Mouse (Mus musculus) lung, embryonic 14.5 days (tissue): Measurements from ENCODE around the gene Gm28230. TPM values are rescaled to one million over a fixed set of nuclear protein-coding genes. Genes with fewer than 3 reads are reported as not detected.

Experiments used
- ATAC-seq: fragments of 200-750 bp; cut with Nextera tagmentation; 2 replicates; pipeline ENCODE4 v1.8.0; 2017; ENCODE audit warnings: mild to moderate bottlenecking, moderate TSS enrichment, moderate library complexity; ENCODE audit not compliant: insufficient read depth
- DNase-seq: peaks from one replicate; pipeline ENCODE4 v3.0.0-alpha.2; 2015
- H3K27ac ChIP-seq: fragments of 300-500 bp; sonication (generic); 2 replicates; pipeline ENCODE4 v1.5.1; 2014; ENCODE audit warnings: low read depth, mild to moderate bottlenecking, moderate library complexity
- H3K27me3 ChIP-seq: fragments of 300-500 bp; sonication (generic); 2 replicates; pipeline ENCODE4 v1.6.1; 2014; ENCODE audit warnings: low read length, control low read depth; ENCODE audit not compliant: insufficient read depth
- H3K36me3 ChIP-seq: fragments of 300-500 bp; sonication (generic); 2 replicates; pipeline ENCODE4 v1.6.1; 2014; ENCODE audit warnings: control low read depth; ENCODE audit not compliant: insufficient read depth
- H3K4me1 ChIP-seq: fragments of 300-500 bp; sonication (generic); 2 replicates; pipeline ENCODE4 v1.6.1; 2014; ENCODE audit warnings: antibody characterized with exemption, control low read depth; ENCODE audit not compliant: insufficient read depth
- H3K4me2 ChIP-seq: fragments of 300-500 bp; sonication (generic); 2 replicates; pipeline ENCODE4 v1.6.1; 2014; ENCODE audit warnings: mild to moderate bottlenecking
- H3K4me3 ChIP-seq: fragments of 300-500 bp; sonication (generic); 2 replicates; pipeline ENCODE4 v1.5.1; 2014; ENCODE audit warnings: low read depth, low read length
- H3K9ac ChIP-seq: fragments of 300-500 bp; sonication (generic); 2 replicates; pipeline ENCODE4 v1.6.1; 2014
- H3K9me3 ChIP-seq: fragments of 300-500 bp; sonication (generic); 2 replicates; pipeline ENCODE4 v1.6.1; 2016; ENCODE audit warnings: low read depth, low read length, control low read depth
- CTCF ChIP-seq: IDR thresholded peaks from 2 replicates; pipeline ENCODE4 v1.5.1; 2016; ENCODE audit warnings: antibody characterized with exemption, low read depth
- WGBS: fragments of 180-500 bp; shearing (Covaris S2); extraction: QIAGEN DNeasy Blood & Tissue Kit; methylation state at CpG from one replicate; pipeline ENCODE4 v1.1.7; 2014; 5-methylcytosine and 5-hydroxymethylcytosine counted together
- polyA plus RNA-seq: library from polyadenylated mRNA; unstranded; fragments of >200 nt; fragmentation: Nextera tagmentation; extraction: Ambion mirVana; gene quantifications from 2 replicates; pipeline ENCODE4 v1.2.1, GENCODE M21; 2014

The Gm28230 gene
- polyA plus RNA-seq, 1 experiment from 2014 or later: not detected

DNA sequence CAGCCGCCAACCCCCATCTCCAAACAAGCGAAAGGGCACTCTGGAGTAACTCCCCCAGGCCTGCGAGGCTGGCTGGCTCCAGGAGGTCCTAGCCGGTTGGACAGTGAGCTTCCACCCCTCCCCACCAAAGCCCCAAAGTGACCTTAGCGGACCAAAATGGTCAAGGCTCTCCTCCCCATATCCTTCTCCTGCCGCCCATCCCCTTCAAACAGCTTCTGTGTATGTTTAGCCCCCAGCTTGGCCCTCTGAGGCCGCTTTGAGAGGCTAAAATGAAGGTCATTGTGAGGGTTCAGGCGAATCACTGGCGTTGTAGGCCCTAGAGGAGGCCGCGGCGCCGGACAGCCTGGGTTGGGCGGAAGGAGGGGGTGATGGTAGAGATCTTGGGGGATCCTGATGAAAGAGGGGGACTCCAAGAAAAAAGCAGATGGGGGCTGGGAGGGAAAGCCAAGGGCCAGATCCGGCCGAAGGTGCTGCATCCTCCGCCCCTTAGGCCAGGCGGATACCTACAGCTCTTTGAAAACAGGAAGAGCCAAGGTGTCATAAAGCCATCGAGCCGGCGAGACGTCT is 25.9 kb upstream of the Gm28230 start:
- Histone ChIP-seq H3K27me3 (peaks cover 97% of the 10 kb centered on the region), H3K9me3 (no peaks in the 10 kb centered on the region), H3K4me2 (no peak overlapping the region), H3K9ac (no peak overlapping the region), H3K36me3 (no peaks in the 10 kb centered on the region), H3K27ac (no peak overlapping the region), H3K4me1 (no peaks in the 10 kb centered on the region), H3K4me3 (no peak overlapping the region)
- no peak for TF ChIP-seq CTCF
- ATAC-seq (no peak), DNase-seq (no peak)
- WGBS: 5% methylated on average over 22 of the region's 22 CpGs

DNA sequence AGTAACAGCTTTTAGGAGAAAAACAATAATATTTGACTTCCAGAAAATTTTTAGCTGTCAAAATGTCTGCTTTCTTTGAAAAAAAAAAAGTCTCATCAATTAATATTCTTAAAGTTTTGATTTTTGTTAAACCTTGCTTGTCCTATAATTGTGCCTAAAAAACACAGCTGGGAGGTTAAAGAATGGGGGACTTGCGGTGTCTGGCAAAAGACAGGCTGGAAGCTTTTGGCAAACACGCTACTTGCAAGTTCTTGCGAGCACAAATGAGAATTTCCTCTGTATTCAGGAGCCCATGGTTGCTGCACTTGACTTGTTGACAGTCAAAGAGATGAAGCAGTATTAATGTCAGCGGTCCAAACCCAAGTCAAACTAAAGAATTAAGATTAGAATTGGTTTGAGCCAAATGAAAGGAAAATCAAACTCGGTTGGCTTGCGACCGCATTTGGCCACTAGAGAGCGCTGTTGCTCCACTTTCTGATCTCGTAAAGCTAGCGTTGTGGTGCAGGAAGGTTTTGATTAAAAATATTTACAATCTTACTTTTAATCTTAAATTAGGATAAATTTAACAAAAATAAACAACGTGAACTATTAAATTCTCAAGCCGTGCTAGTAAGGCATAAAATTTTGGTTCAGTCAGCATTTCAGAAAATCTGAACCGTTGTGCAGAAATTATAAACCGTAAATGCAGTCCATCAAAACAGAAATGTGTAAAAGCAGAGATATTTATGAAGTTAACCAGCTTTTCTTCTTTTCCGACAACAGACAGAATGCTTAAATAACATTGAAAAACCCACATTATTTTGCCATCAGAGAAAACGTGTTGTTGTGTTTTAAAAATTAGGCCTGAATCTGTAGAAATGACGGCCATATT is 24.3 kb upstream of the Gm28230 start:
- no peak overlapping the region for H3K4me2 ChIP-seq
- no peak overlapping the region for H3K4me3 ChIP-seq
- H3K9me3 ChIP-seq: no peaks in the 10 kb centered on the region
- H3K9ac ChIP-seq: no peak overlapping the region
- H3K36me3 ChIP-seq: no peaks in the 10 kb centered on the region
- TF ChIP-seq CTCF: peak; percentile 89
- 11% methylated on average over 17 of the region's 17 CpGs for WGBS
- no peak for ATAC-seq
- H3K4me1 ChIP-seq: no peaks in the 10 kb centered on the region
- H3K27ac ChIP-seq: no peak overlapping the region
- DNase-seq: peak; percentile 95
- H3K27me3 ChIP-seq: peaks cover 96% of the 10 kb centered on the region

DNA sequence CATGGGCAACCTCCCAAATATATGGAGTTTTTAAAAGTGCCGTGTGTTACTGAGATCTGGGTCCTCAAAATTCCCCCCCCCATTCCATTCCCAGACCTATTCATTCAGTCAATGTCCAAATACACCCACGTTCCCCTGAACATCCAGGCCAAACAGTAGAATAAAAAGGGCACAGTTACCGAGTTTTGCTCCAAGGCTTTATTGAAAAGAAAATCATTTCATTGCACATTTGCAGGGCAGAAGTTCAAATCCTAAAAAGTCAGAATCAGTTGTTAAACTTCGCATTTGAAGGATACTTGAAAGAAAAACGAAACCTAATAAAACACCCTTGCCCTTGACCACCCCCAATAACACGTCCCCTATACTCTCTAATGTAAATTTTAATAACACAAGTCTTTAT is 23.7 kb upstream of the Gm28230 start:
- 17% methylated on average over 6 of the region's 6 CpGs for WGBS
- Histone ChIP-seq H3K4me1 (no peaks in the 10 kb centered on the region), H3K9me3 (no peaks in the 10 kb centered on the region), H3K4me3 (no peak overlapping the region), H3K27me3 (peaks cover 96% of the 10 kb centered on the region), H3K36me3 (no peaks in the 10 kb centered on the region), H3K4me2 (no peak overlapping the region), H3K9ac (no peak overlapping the region), H3K27ac (no peak overlapping the region)
- no peak for DNase-seq
- no peak for ATAC-seq
- no peak for TF ChIP-seq CTCF

DNA sequence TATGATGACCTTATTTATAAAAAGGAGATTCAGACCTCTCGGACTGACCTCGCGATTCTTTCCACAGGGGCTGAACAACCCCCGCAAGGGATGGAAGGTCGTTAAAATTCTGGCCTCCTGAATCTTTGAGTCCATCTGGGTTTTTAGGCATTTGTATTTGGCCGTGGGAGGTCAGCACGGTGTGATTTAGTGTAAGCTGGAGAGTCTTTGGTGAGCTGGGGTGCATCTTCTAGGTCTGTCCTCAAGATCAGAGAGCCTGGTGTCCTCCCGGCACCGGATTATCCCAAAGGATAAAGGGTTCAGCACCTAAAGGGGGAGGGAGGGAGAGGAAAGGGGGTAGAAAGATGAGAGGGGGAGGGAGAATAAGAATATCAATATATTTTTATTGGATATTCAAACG is 23.2 kb upstream of the Gm28230 start:
- no peak for DNase-seq
- WGBS: 7% methylated on average over 10 of the region's 10 CpGs
- ATAC-seq: no peak
- H3K4me2 ChIP-seq: no peak overlapping the region
- no peak overlapping the region for H3K27ac ChIP-seq
- no peak overlapping the region for H3K9ac ChIP-seq
- peaks cover 96% of the 10 kb centered on the region for H3K27me3 ChIP-seq
- H3K36me3 ChIP-seq: no peaks in the 10 kb centered on the region
- no peak for TF ChIP-seq CTCF
- H3K4me1 ChIP-seq: no peaks in the 10 kb centered on the region
- H3K4me3 ChIP-seq: no peak overlapping the region
- no peaks in the 10 kb centered on the region for H3K9me3 ChIP-seq

DNA sequence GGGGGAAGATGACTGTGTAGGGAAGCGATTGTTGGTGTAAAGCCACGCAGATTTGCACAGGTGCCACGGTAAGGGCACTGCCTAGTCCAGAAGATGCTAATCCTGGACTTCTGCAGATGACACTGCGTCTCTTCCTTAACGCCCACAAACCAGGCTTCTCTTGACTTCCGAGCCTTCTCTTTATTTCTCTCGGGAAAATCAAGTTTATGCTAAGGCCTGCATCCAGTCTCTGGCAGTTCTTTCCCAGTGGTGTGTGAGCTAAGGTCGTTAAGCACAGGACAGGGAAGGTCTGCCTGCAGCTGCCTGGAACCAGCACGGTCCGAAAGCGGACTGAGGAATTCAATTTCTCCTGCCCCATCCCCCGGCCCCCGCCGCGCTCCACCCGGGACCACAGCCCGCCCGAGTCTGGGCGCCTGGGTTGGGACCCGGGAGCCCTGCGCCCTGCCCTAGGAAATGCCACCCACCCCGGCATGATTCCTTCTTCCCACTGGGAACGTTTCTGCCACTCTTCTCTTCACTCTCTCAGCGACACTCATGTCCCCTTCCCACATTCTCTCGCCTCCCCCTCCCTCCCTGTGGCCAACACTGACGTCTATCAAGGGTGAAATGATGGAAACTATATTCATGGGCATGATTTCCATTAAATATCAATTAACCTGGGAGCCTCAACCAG is 22.7 kb upstream of the Gm28230 start:
- peaks cover 96% of the 10 kb centered on the region for H3K27me3 ChIP-seq
- H3K4me2 ChIP-seq: no peak overlapping the region
- ATAC-seq (no peak), DNase-seq (no peak)
- no peak overlapping the region for H3K9ac ChIP-seq
- H3K36me3 ChIP-seq: no peaks in the 10 kb centered on the region
- no peaks in the 10 kb centered on the region for H3K9me3 ChIP-seq
- H3K27ac ChIP-seq: no peak overlapping the region
- no peak overlapping the region for H3K4me3 ChIP-seq
- TF ChIP-seq CTCF: no peak
- WGBS: 2% methylated on average over 26 of the region's 26 CpGs
- H3K4me1 ChIP-seq: no peaks in the 10 kb centered on the region

DNA sequence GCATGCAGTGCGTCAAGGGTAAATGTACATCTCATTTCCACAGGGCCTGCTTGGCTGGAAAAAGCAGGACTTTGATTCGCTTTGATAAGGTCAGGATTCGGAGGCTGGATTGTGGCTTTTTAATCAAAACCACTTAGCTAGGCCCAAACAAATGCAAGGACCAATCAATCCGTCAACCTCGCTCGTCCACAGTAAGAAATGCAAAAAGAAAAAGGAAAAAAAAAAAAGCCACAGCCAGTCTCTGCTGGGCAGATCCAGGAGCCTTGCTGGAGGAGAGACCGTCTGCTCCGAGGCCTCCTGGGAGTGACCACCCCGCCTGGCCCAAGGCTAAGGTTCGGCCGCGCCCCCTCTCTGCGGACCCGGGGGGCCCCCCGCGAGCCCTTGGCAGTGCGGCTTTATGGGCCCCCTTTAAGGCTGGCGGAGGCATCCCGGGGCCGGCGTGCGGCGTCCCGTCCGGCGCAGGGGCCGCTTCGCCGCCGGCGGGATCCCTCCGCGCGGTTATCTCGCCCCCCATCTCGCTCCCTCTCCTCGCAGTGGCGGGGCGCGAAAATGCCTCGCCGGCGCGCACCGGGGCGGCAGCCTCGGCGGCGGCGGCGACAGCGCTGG is 22.0 kb upstream of the Gm28230 start, which contains the start of gene Hoxd8:
Gene Hoxd8 (plus strand): TSS at position 223 of the 606 bp plus-strand sequence.
- no peak within 1 kb of the TSS for H3K27ac ChIP-seq
- TF ChIP-seq CTCF: no peak
- H3K9ac ChIP-seq: peak within 1 kb of the TSS; percentile 36; the same call in 1 of the 2 replicates
- no peaks in the 10 kb centered on the region for H3K36me3 ChIP-seq
- DNase-seq (peak; percentile 56), ATAC-seq (no peak)
- WGBS: under 1% methylated on average over 45 of the region's 52 CpGs
- peaks cover 96% of the 10 kb centered on the region for H3K27me3 ChIP-seq
- H3K4me3 ChIP-seq: peak within 1 kb of the TSS; percentile 42
- H3K9me3 ChIP-seq: no peaks in the 10 kb centered on the region
- H3K4me2 ChIP-seq: peak within 1 kb of the TSS; percentile 75
- no peaks in the 10 kb centered on the region for H3K4me1 ChIP-seq

DNA sequence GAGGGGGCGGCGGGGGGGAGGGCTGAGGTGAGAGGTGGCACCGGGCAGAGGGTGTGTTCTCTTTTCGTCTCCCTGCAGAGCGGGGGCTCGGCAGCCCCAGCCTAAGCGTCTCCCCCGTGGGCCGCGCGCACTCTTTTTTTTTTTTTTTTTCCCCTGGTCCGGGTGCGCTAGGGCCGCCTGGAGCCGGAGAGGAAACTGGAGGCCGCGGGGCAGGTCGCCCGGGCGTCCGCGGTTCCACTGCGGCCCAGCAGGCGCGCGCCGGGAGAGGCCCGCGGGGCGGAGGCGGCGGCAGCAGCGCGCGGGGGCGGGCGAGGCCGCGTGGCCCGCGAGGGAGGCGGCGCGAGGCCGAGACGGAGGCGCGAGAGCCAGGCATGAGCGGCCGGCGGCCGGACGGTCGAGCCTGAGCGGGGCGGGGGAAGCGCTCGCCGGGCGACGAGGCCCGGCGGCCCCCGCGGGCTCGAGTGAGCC is 21.5 kb upstream of the Gm28230 start:
- H3K4me3 ChIP-seq: peak overlapping the region; percentile 42
- no peaks in the 10 kb centered on the region for H3K36me3 ChIP-seq
- ATAC-seq: 0 out of 2 replicates have a peak, but pooled peaks have one; percentile 22
- peak overlapping the region; percentile 36; the same call in 1 of the 2 replicates for H3K9ac ChIP-seq
- H3K4me2 ChIP-seq: peak overlapping the region; percentile 75
- WGBS: under 1% methylated on average over 55 of the region's 66 CpGs
- H3K4me1 ChIP-seq: no peaks in the 10 kb centered on the region
- H3K9me3 ChIP-seq: no peaks in the 10 kb centered on the region
- H3K27ac ChIP-seq: no peak overlapping the region
- TF ChIP-seq CTCF: no peak
- DNase-seq: peak; percentile 49
- peaks cover 96% of the 10 kb centered on the region for H3K27me3 ChIP-seq
